Mouse (Mus musculus): ENCODE results near the gene Sbno2.
A peak's percentile ranks its signal among the peaks of the same experiment; 100 is the strongest.

The Sbno2 gene

DNA sequence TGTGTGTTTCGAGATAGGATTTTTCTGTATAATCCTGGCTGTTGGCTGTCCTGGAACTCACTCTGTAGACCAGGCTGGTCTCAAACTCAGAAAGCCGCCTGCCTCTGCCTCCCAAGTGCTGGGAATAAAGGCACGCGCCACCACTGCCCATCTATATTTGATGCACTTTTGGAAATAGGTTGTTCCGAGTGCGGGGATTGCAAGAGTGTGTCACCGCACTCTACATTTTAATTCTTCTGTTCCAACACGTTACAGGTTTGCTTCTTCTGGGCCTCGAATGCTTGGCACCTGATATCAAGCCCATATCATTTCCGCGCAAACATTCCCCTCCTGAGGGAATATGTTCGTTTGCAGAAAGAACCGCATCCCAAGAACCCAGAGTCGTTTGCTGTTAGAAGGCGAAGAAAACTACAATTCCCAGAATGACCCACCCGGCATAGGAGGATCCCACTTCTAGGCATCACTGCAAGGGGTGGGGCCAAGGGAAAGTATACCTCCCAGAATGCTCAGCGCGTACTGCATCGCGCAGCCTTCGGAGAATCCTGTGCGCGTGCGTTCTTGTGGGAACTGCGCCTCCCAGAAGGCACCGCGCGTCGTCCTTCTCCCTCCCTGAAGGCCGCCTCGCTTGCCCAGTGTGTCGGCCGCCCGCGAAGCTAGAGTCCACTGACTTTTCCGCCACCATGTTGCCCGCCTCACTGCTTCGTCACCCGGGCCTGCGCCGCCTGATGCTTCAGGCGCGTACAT is 36.6 kb upstream of the Sbno2 start:
- DNase-seq = peak; percentile 97

DNA sequence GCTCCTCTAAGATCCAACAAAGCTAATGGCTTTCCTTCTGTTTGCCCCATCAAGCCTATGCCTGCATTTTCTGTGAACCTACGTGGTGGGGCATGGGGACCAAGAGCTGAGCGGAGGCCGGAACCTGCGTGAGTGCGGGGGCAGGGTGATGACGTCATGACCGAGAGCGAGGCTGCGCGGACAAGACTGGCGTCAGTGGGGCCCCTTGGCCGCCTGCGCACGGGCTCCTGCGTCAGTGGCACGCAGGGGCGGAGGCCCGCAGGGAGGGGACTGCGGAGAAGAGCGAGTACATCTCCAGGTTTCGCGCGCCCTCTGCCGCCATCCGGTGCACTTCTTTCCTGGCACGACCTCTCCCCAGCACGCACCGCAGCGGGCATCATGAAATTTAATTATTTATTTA is 35.9 kb upstream of the Sbno2 start:
- DNase-seq = peak; percentile 97

DNA sequence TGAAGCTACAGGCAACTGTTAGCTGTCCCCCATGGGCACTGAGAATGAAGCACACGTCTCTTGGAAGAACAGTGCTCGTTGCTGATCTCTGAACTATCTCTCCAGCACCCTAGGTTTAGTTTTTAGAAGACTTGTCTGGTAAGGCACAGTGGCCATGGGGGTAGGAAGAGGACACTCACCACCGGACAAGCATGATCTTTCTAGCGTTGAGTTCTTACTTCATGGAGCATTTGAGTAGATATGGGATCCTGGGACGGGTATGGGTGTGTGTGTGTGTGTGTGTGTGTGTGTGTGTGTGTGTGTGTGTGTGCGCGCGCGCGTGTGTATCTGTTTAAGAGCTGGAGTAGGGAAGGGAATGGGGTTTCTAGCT is 35.3 kb upstream of the Sbno2 start, which contains the start of gene Cbarp:
TSS of gene Cbarp (minus strand) at position 170 of the 370 bp plus-strand sequence.
- no peak for DNase-seq

DNA sequence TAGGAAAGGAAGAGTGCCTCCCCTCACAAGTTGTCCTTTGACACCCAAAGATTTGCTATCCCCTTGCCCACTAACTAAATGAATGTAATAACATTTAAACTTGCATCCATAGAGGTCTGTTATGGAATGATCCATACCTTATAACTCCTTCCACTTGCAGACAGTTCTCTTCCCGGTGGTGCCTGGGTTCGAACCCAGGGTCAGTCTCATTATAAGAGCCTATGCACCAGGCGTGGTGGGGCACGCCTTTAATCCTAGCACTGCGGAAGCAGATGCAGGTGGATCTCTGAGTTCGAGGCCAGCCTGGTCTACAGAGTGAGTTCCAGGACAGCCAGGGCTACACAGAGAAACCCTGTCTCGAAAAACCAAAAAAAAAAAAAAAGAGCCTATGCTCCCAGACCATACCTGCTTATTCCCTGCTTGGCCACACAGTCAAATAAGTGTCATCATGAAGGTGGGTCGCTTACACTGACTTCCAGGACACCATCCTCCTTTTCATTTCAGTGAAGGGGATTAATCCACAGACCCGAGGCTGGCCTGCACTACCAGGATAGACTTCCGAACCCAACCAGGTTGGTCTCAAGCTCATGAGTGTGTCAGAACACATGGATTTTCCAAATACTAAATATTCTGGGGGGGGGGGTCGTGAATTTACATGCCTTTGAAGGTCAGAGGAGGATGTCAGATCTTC is 34.7 kb upstream of the Sbno2 start:
- no peak for DNase-seq

DNA sequence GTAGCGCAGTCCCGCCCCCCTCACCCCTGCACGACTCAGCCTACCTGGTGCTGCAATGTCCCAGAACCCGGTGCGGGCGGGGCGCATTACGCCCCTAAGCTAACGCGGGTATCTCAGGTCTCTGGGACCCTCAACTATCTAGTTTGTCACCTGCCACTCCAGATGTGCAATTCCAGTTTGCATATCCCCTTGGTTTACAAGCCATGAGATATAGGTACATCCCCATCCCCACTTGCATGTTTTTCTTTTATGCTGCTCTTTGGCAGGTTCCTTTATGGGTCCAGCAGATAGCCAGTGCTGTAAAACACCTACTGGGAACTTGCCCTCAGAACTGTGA is 34.0 kb upstream of the Sbno2 start:
- DNase-seq = no peak

DNA sequence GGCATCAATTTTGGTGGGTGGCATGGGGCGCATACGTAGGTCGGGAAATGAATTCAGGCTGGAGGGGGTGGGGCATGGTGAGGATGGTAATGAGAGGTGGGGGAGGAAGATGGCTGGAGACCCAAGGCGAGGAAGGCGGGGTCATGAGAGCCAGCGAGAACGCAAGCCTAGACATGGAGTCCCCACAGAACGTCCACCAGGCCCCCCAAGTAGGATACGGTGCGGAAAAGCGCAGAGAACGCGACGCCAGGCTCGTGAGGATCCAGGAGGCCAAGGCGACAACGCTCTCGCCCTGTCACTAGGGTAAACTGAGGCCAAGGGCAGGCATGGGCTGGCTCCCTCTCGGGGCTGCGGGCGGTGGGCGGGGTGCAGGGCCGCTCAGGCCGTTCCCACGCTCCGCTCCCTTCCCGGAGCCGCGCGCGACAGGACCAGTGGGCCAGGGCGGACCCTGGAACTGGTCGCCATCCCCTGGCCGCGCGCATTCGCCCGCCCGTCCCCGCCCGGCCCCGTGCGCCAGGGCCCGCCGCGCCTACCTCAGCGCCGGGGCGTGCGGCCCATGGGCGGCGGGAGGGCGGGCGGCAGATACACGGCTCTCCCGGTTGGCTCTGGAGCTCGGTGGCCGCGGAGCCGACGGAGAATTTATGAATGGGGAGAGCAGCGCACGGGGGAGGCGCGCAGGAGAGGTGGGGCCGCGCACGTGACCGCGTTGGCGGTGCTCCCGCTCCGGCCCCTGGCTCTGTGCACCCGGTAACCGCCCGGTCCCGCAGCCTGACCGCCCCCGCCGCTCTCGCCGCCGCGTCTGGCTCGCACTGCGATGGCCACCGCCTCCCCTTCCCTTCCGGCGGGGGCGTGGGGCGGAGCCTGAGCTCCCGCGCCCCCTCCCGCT is 33.4 kb upstream of the Sbno2 start, which contains the start of gene Atp5d:
TSS of gene Atp5d (plus strand) at position 80 of the 886 bp plus-strand sequence.
- peak; percentile 61 for DNase-seq

DNA sequence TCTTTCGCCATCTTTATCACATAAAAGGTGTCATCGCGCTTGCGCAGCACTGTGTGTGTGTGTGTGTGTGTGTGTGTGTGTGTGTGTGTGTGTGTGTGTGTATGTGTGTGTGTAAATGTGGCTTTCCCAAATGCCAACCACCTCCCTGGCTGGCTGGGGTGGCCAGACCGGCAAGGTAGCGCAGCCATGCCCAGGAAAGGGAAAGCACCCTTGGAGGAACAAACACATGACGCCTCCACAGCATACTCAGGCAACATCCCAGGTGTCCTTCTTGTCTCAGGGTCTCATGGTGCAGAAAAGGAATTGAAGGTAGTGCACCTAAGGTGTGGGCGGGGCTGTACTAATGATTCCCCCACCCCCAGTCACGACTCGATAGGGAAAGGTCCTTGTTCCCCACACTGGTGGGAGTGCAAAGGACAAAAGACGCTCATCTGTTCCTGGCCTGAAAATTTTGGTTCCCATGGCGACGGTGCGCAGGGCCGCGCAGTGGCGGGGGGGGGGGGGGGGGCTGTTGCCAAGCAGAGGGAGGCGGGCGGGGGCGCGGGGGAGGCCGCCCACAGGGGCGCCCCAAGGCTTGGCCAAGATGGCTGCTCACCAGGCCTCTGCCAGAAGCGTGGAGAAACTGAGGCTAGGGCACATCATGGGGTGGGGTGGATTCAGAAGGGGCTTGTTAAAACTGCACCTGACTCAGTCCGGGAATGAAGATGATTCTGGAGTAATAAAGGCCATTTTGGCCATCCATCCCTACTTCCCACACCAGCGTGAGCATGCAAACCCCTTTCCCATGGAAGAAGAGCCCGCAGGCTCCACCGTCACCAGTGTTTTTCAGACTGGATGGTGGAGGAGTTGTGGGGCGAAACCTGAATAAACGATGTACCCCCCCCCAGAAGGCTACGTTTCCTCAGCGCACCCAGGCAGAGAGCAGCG is 32.5 kb upstream of the Sbno2 start:
- DNase-seq = no peak

DNA sequence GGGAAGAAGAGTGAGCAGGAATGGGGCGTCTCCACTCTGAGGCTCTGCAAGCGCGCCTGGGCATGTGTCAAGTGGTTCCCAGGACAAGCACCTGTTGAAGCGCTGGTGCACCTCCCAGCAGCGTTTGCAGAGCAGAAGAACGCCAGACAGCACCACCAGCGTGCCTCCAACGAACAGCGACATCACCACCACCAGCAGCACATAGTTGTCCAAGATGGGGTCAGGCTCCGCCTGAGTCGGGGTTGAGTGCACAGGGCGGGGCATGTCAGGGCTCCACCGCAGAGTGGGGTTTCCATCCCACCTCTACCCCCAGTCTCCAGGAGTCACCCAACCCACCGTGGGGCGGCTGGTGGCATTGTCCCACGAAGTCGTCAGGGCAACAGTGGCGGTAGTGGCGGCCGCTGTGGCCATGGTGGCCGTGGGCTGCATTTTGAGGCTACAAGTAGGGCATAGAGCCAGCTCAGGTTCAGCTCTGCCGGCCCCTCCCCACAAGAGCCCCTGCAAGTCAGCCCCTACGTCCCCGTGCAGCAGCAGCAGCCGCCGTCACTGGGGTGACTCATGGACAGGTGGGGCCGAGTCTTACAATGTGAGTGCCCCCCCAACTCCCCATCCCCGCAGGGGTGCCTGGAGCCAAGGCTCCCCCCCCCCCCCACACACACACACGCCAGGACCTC is 31.7 kb upstream of the Sbno2 start:
- DNase-seq = no peak

DNA sequence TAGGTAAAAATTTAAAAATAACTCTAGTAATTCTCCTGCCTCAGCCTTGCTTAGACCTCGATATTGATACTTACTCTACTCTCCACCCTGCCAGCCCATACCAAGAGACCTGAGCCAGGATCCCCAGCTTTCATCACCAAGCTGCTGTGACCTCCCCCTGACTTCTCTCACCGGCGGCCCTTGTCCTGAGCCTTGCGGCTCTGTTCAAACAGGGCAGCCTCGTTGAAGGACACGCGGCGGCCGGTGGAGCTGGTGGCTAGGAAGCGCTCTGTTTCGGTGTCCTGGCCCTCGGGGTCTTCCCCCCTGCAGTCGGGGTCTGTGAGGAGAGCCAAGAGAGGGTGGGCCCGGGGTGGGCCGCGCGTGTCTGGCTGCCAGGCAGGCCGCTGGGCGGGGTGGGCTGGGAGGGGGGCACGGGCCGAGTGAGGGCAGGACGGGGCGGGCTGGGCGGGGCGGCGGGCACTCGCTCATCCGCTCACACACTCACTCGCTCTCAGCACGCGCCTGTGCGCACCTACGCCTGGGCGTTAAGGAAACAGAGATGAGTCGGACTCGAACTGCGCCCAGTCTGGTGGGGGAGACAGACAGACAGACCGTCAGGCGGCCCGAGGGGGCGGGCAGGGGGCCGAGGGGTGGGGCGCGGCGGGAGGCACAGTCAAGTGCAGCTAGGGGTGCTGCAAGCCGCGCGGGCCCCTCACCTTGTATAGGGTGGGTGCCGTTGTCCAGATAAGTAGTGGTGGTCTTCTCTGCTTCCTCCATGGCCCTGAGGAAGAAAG is 31.0 kb upstream of the Sbno2 start:
- no peak for DNase-seq

DNA sequence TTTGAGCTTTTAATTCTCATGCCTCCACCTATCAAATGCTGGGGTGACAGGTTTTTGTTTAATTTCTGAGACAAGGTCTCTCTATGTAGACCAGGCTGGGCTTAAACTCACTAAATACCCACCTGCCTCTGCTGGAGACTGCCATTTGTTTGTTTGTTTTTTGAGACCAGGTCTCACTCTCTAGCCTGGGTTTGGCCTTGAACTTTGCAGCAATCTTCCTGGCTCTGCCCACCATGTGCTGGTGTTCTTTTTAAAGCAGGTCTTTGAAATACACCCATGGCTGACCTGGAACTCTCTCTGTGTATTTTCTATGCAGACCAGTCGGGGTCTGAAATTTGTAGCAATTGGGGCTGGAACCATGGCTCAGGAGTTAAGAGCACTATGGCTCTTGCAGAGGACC is 30.3 kb upstream of the Sbno2 start:
- DNase-seq = no peak

DNA sequence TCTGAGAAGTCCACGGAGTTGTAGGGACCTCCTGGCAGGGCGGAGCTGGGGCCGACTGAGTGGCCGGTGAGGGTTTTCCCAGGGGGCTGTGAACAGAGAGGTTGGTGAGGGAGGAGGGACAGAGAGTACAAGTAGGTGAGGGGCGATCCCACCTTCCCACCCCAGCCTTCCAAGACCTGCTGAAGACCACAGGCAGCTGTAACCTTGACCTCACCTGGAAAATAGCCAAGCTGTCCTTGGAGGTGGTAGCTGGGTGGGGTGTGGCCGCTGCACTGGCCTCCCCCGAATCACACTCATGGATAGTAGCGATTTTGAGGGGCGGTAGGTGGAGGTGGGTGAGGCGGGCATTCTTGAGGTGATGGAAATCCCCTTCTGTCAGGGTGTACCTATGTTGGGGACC is 29.8 kb upstream of the Sbno2 start:
- DNase-seq = no peak

DNA sequence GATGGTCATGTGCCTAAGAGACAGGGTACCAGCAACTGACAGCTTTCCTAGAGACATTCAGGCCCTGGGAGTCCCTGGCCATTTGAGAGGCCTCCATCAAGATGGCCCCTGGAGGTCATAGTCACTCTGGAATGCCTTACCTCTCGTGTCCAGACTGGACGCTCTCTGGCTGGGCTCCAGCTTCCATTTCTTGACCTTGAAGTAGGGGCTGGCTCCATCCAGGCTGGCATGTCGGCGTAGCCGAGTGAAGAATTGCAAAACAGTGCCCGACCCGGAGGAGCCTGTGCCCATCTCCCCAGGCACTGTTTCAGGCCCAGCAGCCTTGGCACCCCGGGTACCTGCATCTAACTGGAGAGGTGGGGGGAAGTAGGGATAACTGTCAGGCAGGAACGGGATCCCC is 29.1 kb upstream of the Sbno2 start:
- DNase-seq = peak; percentile 55

DNA sequence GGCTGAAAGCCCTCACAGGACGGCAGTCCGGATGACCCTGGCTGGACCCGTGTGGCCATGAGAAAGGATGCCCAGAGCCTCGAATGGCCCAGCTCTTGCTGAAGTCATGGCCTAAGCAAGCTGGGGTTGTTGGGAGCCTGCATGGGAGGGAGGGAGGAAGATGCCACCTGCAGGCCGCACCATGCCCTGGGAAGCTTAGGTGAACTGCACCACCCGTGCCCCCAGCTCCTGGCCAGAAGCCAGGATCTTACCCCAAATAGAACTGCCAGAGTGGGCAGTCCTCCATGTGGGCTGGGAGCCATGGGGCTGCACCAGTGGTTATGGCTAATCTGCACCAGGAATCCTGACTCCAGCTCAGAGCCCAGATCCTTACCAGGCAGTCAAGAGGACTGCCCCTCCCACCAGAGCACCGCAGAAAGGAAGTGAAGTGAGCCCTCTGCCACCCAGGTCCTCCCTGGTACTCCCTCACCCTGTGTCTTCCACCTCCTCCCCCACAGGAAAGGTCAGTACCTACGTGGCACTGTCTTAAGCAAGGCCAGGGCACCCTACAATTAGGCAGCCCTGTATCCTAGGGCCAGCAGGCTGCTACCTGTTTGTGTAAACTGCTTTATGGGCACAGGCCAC is 28.0 kb upstream of the Sbno2 start:
- no peak for DNase-seq

DNA sequence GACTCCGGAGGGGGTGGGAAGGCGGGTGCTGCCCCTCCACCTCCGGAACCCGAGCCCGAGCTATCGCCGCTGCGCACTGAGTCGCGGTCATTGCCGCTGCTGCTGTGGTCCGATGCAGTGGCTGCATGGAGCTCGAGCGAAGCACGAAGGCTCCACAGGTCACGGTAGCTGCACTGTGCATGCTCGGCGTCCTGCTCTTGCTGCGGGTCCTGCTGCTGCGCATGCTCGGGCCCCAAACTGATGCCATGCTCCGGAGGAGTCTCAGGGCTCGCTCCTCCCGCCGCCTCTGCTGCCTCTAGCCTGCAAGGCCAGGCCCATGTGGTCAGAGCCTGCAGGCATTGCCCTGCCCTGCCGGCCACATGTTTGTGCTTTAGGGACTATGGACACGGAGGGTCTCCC is 26.6 kb upstream of the Sbno2 start:
- no peak for DNase-seq

DNA sequence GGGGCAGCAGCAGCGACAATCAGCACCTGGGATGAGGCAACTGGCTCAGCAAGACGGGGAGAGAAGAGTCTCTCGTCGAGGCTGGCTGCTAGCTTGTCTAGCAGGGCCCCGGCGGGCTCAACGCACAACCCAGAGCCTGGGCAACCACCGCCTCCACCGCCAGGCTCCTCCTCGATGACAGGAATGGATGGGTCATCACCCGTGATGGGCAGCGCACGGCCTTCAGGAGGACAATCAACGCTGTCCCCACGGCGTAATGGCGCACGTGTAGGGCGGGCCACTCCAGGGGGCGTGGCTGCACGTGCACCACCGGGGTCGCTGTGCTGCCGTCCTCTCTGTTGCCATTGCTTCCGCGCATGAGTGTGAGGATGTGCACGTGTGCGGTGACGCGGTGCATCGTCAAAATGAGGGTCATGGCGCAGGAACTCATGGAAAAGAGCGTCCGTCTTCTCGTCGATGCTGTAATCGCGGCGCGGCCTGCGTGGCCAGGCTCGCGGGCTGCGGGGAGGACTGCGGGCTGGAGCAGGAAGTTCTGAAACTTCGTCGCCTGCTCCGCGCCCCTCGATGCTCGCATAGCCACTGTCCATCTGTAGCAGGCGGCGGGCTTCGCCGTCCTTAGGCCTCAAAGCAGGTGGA is 26.1 kb upstream of the Sbno2 start:
- DNase-seq = no peak

DNA sequence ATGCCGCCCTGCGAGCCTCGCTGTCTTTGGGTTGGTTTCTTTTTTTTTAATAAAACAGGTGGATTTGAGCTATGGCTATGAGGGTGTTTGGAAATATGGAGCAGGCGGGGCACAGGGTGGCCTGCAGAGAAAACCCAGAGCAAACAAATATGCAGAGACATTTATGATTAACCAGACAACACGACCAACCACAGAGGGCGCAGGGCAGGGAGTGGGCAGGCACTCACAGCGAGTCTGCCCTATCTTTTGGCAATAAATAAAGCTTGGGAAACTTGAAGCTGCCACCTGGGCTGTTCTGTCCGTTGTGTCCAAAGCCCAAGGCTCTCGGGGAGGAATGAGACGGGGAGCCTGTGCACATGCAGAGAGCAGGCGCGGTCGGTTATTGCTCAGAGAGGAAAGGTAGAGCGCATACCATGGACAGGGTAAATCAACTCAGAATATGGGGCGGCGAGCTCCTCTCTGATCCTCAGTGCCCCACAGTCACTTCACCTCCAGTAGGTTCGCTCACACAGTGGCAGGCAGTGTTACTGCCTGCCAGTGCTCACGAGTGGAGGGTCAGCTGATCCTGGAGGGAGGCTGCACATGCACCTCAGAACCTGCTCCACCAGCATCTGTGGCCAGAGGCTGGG is 25.1 kb upstream of the Sbno2 start:
- DNase-seq = peak; percentile 81

DNA sequence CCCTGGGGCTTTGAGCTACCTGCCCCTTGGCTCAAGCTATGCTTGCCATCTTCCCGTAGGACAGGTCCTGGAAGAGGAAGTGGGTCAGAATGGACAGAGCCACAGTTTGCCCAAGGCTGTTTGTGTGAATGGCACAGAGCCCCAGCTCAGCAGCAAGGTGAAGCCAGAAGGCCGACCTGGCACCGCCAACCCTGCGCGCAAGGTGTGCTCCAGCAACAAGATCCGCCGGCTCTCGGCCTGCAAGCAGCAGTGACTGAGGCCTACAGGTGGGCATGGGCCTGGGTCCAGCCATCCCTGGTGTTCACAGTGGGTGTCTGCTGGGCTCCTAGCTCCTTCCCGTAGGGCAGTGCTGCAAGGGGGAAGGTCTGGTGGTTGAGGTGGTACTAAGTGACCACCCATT is 24.5 kb upstream of the Sbno2 start:
- DNase-seq = no peak

DNA sequence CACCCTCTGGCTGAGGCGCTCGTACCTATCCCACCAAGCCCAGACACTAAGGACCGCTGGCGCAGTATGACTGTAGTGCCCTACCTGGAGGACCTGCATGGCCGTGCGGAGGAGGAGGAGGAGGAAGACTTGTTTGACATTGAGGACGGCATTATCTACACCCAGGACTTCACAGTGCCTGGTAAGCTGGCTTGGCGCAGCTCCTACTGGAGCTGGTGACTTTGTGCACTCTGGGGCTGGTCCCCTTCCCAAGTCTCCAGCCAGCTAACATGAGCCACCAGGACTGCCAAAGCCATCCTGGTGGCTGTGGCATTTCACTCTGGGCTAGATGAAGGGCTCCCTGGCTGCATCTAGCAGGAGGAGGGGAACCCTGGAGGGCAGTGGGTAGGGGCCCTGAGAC is 22.5 kb upstream of the Sbno2 start:
- DNase-seq = no peak

DNA sequence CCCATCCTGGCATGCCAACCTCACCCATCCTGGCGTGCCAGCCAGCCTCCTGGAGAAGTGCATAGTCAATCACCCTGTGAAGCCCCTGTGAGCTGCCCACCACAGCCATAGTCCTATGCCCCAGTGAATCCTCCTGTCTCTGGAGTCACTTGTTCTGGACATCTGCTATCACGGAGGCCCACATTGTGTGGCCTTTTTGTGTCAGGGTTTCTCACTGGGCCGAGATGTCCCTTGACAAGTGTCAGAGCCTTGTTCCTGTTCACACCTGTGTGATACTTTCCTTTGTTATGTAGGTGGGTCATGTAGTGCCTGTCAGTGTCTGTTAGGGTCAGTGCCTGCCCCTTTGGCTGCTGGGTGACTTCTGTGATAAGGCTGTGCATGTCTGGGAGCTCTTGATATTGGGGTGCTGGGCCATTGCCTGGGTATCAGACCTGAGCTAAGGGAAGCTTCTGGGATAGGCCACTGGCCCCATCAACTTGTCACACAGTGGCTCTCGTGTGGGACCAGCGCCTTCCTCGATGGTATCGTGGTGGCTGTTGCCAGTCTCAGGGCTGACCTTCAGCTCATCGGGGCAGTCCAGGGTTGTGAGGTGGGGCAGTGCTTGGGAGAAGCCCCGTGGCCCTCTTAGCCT is 18.7 kb upstream of the Sbno2 start:
- no peak for DNase-seq

Measured in kidney, adult 11 months (tissue).